ENCODE assay signal across 16 mouse cellular contexts in genomic region chr2:163318777-163319176, GRCm38 (mm10).
DNase-seq lines count a peak whose midpoint lies in the region; ATAC-seq and TF ChIP-seq lines count a peak whose summit lies in the region.
"Had no signal": no experiment of that assay in that cellular context is flagged by ENCODE, and none has a peak within 500 bp of the region (broad histone marks: within the 10 kb centered on the region; RNA-seq: fewer than 3 reads in every experiment).

No protein-coding gene starts in this region.

- no peaks in the 10 kb centered on the region for H3K79me2 ChIP-seq in heart, adult 2 months (replicated peaks; ENCODE audit: control insufficient read depth, insufficient read depth, low read length)

- DNase-seq in heart, adult 2 months: no peak
- no peak for DNase-seq in heart, adult 8-10 months (ENCODE audit: low spot score)
- no peak for DNase-seq in lung, postnatal 0 days (ENCODE audit: low spot score)
- DNase-seq in lung, postnatal 4 days: no peak
- no peak for DNase-seq in ES-E14 (ENCODE audit: low read depth, low spot score)
- DNase-seq: adrenal gland, postnatal 36 days; cerebellum, adult 11-12 months; heart, adult 18-20 months; kidney, postnatal 10 days; right cerebral cortex, postnatal 25 days had no signal

- H3K27ac ChIP-seq in heart, adult 2 months: no peak overlapping the region
- H3K27ac ChIP-seq in lung, postnatal 0 days (ENCODE audit: low read length): no peak overlapping the region
- no peak overlapping the region for H3K27ac ChIP-seq in ES-E14 (ENCODE audit: insufficient read depth, low read depth, low read length, poor library complexity, severe bottlenecking)
- H3K27ac ChIP-seq in cortical plate, adult 2 months (ENCODE audit: insufficient read depth, low read length): no peak overlapping the region
- H3K27ac ChIP-seq: limb, embryonic 10.5 days had no signal

- H3K4me2 ChIP-seq in lung, postnatal 0 days (replicated peaks; ENCODE audit: low read depth, low read length): no peak overlapping the region

- no peak overlapping the region for H3K9ac ChIP-seq in heart, adult 2 months (ENCODE audit: low read depth, low read length)
- no peak overlapping the region for H3K9ac ChIP-seq in lung, postnatal 0 days (replicated peaks; ENCODE audit: low read depth)
- H3K9ac ChIP-seq in ES-E14 (ENCODE audit: insufficient read depth, low read depth, low read length, poor library complexity, severe bottlenecking): no peak overlapping the region

- no peaks in the 10 kb centered on the region for H3K36me3 ChIP-seq in heart, adult 2 months (ENCODE audit: control insufficient read depth, insufficient read depth, low read length)
- no peaks in the 10 kb centered on the region for H3K36me3 ChIP-seq in lung, postnatal 0 days (ENCODE audit: insufficient read depth, low read length)
- H3K36me3 ChIP-seq in ES-E14 (ENCODE audit: control insufficient read depth, insufficient read depth, low read length, poor library complexity, severe bottlenecking): no peaks in the 10 kb centered on the region
- H3K36me3 ChIP-seq: G1E; limb, embryonic 10.5 days had no signal

- no peak for ATAC-seq in lung, postnatal 0 days
- no peak for ATAC-seq in inflammation-experienced regulatory T-cells, adult 6 months
- ATAC-seq: activated CD4-positive, CD25-positive, alpha-beta regulatory T cell, adult 4 months had no signal

- H3K27me3 ChIP-seq in heart, adult 2 months (ENCODE audit: control insufficient read depth, insufficient read depth, low read length): peaks cover 2% of the 10 kb centered on the region; the same call in 1 of the 2 replicates
- H3K27me3 ChIP-seq in lung, postnatal 0 days (replicated peaks; ENCODE audit: insufficient read depth, low read length): no peaks in the 10 kb centered on the region

- no peak for TF ChIP-seq POLR2A in heart, adult 2 months (IDR thresholded peaks at IDR 0.05; ENCODE audit: insufficient read depth, low read depth, low read length)
- no peak for TF ChIP-seq POLR2A in cortical plate, adult 2 months (IDR thresholded peaks at IDR 0.05; ENCODE audit: extremely low read depth, insufficient read depth, low read length)

- TF ChIP-seq EP300 in heart, adult 2 months (IDR thresholded peaks at IDR 0.05; ENCODE audit: insufficient read depth, low read depth, low read length): no peak
- no peak for TF ChIP-seq EP300 in lung, postnatal 0 days (IDR thresholded peaks at IDR 0.05)

- no peaks in the 10 kb centered on the region for H3K9me3 ChIP-seq in lung, postnatal 0 days (ENCODE audit: low read length)
- H3K9me3 ChIP-seq in ES-E14 (ENCODE audit: control insufficient read depth, insufficient read depth, low read depth, low read length): no peaks in the 10 kb centered on the region
- H3K9me3 ChIP-seq: G1E; limb, embryonic 10.5 days had no signal

- no peaks in the 10 kb centered on the region for H3K4me1 ChIP-seq in heart, adult 2 months (ENCODE audit: control insufficient read depth, insufficient read depth, low read length)
- H3K4me1 ChIP-seq in lung, postnatal 0 days (ENCODE audit: insufficient read depth, low read depth, low read length): no peaks in the 10 kb centered on the region
- peaks cover 0 to 13% of the 10 kb centered on the region in 2 experiments; a peak in 2 of 4 replicates for H3K4me1 ChIP-seq in ES-E14 (ENCODE audit: control insufficient read depth in 2 of 2, insufficient read depth in 2 of 2, low read length in 2 of 2, poor library complexity in 1 of 2)
- no peaks in the 10 kb centered on the region for H3K4me1 ChIP-seq in cortical plate, adult 2 months (ENCODE audit: control insufficient read depth, insufficient read depth, low read length)

- intact Hi-C loops in heart, adult 2 months (cut with DNase I): no loop called here

- H3K4me3 ChIP-seq in heart, adult 2 months: no peak overlapping the region
- H3K4me3 ChIP-seq in lung, postnatal 0 days (ENCODE audit: low read depth, low read length): no peak overlapping the region
- H3K4me3 ChIP-seq in ES-E14 (ENCODE audit: insufficient read depth in 1 of 2, low read depth in 1 of 2, low read length in 2 of 2, poor library complexity in 1 of 2, severe bottlenecking in 1 of 2): no peak overlapping the region
- no peak overlapping the region for H3K4me3 ChIP-seq in cortical plate, adult 2 months (ENCODE audit: insufficient read depth, low read length)
- H3K4me3 ChIP-seq: limb, embryonic 10.5 days; myocyte had no signal

- in situ Hi-C loops in ES-E14 (cut with MboI; ENCODE audit: low sequenced_read_pairs in 2 of 2, unreplicated experiment in 2 of 2): no loop called here

- WGBS in heart, adult 2 months: 89% methylated on average over 3 of the region's 3 CpGs
- 88% methylated on average over 3 of the region's 3 CpGs for WGBS in lung, postnatal 0 days

- peak; percentile 28 for TF ChIP-seq CTCF in heart, adult 2 months (IDR thresholded peaks at IDR 0.05)
- TF ChIP-seq CTCF in lung, postnatal 0 days (IDR thresholded peaks at IDR 0.05): peak; percentile 33
- peak; percentile 9; the same call in 1 of the 2 replicates for TF ChIP-seq CTCF in cortical plate, adult 2 months (IDR thresholded peaks at IDR 0.05; ENCODE audit: extremely low read depth, insufficient read depth, low read length)

TF ChIP-seq in ES-E14, 5 proteins besides CTCF, POLR2A, EP300 and RAD21:
- TF ChIP-seq ZC3H11A (IDR thresholded peaks at IDR 0.05; ENCODE audit: borderline replicate concordance, low read depth, low read length): 0 out of 2 replicates have a peak, but pooled peaks have one; percentile 8
- TF ChIP-seq ZNF384 (IDR thresholded peaks at IDR 0.05; ENCODE audit: low read depth, low read length): no peak
